Mouse (Mus musculus): ENCODE data around the gene Cntd1.

GRCm38 (mm10) chr11:101230526-101230925, 48.3 kb upstream of the Cntd1 start:
- no peak for TF ChIP-seq CTCF (IDR thresholded peaks at IDR 0.05; ENCODE audit: borderline replicate concordance, control insufficient read depth, extremely low read depth, insufficient read depth, low read length, poor library complexity)
- TF ChIP-seq POLR2A (IDR thresholded peaks at IDR 0.05; ENCODE audit: control insufficient read depth, extremely low read depth, insufficient read depth, low read length, poor library complexity): no peak
